8 mouse cellular contexts compared by ENCODE assay signal in the genomic region with DNA sequence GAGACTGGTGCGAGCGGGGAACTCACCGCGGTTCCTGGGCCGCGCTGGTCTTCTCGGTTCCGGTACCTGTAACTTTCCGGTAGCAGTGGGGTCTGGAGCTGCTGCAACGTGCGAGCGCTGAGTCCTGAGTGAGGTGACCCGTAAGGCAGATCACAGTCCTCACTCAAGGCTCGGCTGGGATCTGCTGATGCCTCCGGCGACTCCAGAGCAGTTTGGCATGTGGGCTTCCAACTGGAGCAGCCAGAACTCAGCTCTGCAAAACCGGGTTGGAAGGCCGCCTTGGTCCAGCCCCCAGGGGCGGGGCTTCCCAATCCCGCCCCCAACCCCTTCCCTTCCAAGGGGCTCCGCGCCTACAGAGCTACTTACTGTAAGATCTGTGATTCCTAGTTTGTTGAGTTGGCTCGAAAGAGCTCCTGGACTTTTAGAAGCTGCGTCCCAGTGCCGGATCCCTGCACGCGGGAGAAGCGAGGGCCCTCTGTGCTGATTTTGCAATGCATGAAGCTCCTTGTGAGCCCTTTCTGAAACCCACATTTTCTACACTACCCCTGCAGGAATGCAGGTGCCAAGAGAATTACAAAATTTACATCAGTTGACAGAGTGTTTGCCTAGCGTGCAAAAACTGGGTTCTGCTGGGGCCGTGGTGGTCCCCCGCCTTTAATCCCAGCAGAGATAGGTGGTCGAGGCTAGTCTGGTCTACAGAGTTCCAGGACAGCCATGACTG. TPM values are rescaled to one million over a fixed set of nuclear protein-coding genes. Genes with fewer than 3 reads are reported as not detected.
A peak's percentile ranks its signal among the peaks of the same experiment; 100 is the strongest.
DNase-seq lines count a peak whose midpoint lies in the region; ATAC-seq lines count a peak whose summit lies in the region.

No protein-coding gene starts in this region.

- no peaks in the 10 kb centered on the region for H3K27me3 ChIP-seq in hindbrain, embryonic 15.5 days

- H3K27ac ChIP-seq in hindbrain, embryonic 15.5 days (replicated peaks): peak overlapping the region; percentile 25; the same call in 1 of the 2 replicates

- H3K4me3 ChIP-seq in hindbrain, embryonic 15.5 days: peak overlapping the region; percentile 51

- H3K9me3 ChIP-seq in hindbrain, embryonic 15.5 days: no peaks in the 10 kb centered on the region

- peak; percentile 92 for ATAC-seq in hindbrain, embryonic 15.5 days (ENCODE audit: low FRiP score, low read depth)

- peak overlapping the region; percentile 34 for H3K9ac ChIP-seq in hindbrain, embryonic 15.5 days

- peak overlapping the region; percentile 89 for H3K4me2 ChIP-seq in hindbrain, embryonic 15.5 days

- H3K4me1 ChIP-seq in hindbrain, embryonic 15.5 days (replicated peaks): peaks cover 12% of the 10 kb centered on the region

- peak; percentile 75 for DNase-seq in WW6 (ENCODE audit: low read depth, low spot score)
- DNase-seq in cerebellum, postnatal 36 days: peak; percentile 76 to 80
- peak; percentile 76 to 82 for DNase-seq in frontal cortex, postnatal 36 days (ENCODE audit: low spot score in 2 of 2)
- DNase-seq in left cerebral cortex, adult 11 months (ENCODE audit: low spot score): peak; percentile 58
- peak; percentile 85 for DNase-seq in lung, postnatal 36 days
- peak; percentile 86 for DNase-seq in retina, postnatal 1 day
- peak; percentile 71 to 76 for DNase-seq in urinary bladder, adult 18-20 months (ENCODE audit: low spot score in 2 of 2)

- no peaks in the 10 kb centered on the region for H3K36me3 ChIP-seq in hindbrain, embryonic 15.5 days

- WGBS in hindbrain, embryonic 15.5 days: 2% methylated on average over 32 of the region's 32 CpGs

RNA-seq across cellular contexts. Expression of a gene that starts 8.1 kb away (rescaled TPM):
- polyA plus RNA-seq in hindbrain, embryonic 15.5 days (2015; fragmentation: Nextera tagmentation; extraction: Ambion mirVana): 34.7 and 38.5 TPM in 2 replicates

RNA-seq across cellular contexts. Expression of a gene that starts 54.3 kb away (rescaled TPM):
- 90.7 and 91.6 TPM in 2 replicates for polyA plus RNA-seq in hindbrain, embryonic 15.5 days (2015; fragmentation: Nextera tagmentation; extraction: Ambion mirVana)

Comparison
In these comparisons a context has a peak if more than half of its experiments do, and no peak if none do; other contexts are left out.
1. Peak in every context shown above with its lines: DNase-seq, ATAC-seq, H3K4me3 ChIP-seq and H3K27ac ChIP-seq.